Mouse (Mus musculus): ENCODE measurements around the gene Klhdc3.

DNA sequence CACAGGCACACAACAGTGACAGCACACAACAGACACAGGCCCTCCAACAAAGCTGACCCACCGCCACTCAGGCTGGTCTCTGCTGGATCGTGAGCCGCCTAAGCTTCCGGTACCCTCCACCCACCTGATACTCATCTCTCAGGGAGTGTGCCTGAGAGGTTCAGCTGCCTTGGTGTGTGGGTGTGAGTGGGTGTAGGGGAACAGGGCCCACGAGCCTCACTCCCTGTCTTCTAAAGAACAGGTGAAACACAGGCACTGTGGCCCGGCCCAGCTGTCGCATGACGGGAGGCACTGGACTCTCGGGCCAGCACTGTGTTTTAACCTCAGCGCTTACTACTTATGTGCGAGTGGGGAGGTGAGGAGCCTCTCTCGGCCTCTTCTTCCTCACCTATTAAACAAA, 21.4 kb upstream of the Klhdc3 start:
- TF ChIP-seq GATA1 (IDR thresholded peaks at IDR 0.05; ENCODE audit: borderline replicate concordance, low read length) = no peak
- no peak for TF ChIP-seq FLI1 (IDR thresholded peaks at IDR 0.05; ENCODE audit: low read length)
